Mouse (Mus musculus) cerebellum, adult 2 months (tissue): ENCODE results near the gene Mea1. TPM values are rescaled to one million over a fixed set of nuclear protein-coding genes. Genes with fewer than 3 reads are reported as not detected.
A peak's percentile ranks its signal among the peaks of the same experiment; 100 is the strongest.

Experiments
- DNase-seq, 2 experiments: peaks; one replicate each; pipeline ENCODE4 v3.0.0; 2021
- H3K27ac ChIP-seq: fragments of 200-500 bp; 2 replicates; pipeline ENCODE4 v1.5.1; 2012; ENCODE audit warnings: low read length, control low read depth, inconsistent platforms; ENCODE audit not compliant: insufficient read depth
- H3K27me3 ChIP-seq: fragments of 200-500 bp; 2 replicates; pipeline ENCODE4 v1.6.1; 2012; ENCODE audit warnings: inconsistent platforms, mild to moderate bottlenecking, low read length, moderate library complexity; ENCODE audit not compliant: control insufficient read depth, insufficient read depth
- H3K4me1 ChIP-seq: fragments of 200-500 bp; 2 replicates; pipeline ENCODE4 v1.6.1; 2011; ENCODE audit warnings: low read length; ENCODE audit not compliant: control insufficient read depth, insufficient read depth
- H3K4me3 ChIP-seq: fragments of 200-500 bp; replicated peaks from 2 replicates; pipeline ENCODE3; 2011; ENCODE audit warnings: mild to moderate bottlenecking, low read depth, low read length, control low read depth; ENCODE audit not compliant: insufficient read depth
- CTCF ChIP-seq: fragments of 200-500 bp; IDR thresholded peaks from 2 replicates; pipeline ENCODE4 v1.5.1; 2011; ENCODE audit warnings: low read depth, mild to moderate bottlenecking, control low read depth, low read length, moderate library complexity, borderline replicate concordance; ENCODE audit not compliant: insufficient read depth
- POLR2A ChIP-seq: fragments of 200-500 bp; IDR thresholded peaks from 2 replicates; pipeline ENCODE4 v1.6.1; 2011; ENCODE audit warnings: low read length, control low read depth, borderline replicate concordance; ENCODE audit not compliant: insufficient read depth
- WGBS: fragments of 180-500 bp; shearing (Covaris S2); methylation state at CpG from one replicate; pipeline ENCODE4 v1.1.7; 2018; 5-methylcytosine and 5-hydroxymethylcytosine counted together
- polyA plus RNA-seq: library from polyadenylated mRNA; depleted of rRNA; stranded (reverse); fragments of >200 nt; gene quantifications from 2 replicates; pipeline ENCODE4 v1.2.3, GENCODE M21; 2012; rRNA removed

Gene Mea1
- polyA plus RNA-seq, 1 experiment = 147 TPM

DNA sequence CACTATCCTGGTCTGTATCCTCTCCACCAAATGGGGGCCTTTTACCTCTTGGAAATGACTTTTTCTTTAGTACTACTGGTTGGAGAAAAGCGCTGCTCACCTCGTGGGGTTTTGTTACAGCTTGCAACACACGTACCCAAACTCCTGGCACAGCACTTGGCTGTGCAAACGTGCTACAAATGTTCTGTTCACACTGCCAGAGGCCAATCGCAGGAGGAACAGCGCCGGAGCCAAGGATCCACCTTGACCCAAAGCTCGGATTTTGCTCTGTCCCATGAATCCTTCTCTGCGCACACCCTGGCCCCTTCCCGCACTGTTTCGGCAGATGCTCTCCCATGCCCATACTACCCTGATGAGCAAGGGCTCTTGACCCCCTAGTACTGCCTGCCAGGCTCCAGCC, 49.9 kb downstream of the Mea1 start:
- peaks cover 28% of the 10 kb centered on the region for H3K4me1 ChIP-seq
- no peaks in the 10 kb centered on the region for H3K27me3 ChIP-seq
- TF ChIP-seq POLR2A (no peak), CTCF (no peak)
- peak overlapping the region; percentile 72 for H3K27ac ChIP-seq
- DNase-seq = no peak
- H3K4me3 ChIP-seq = peak overlapping the region; percentile 63
- 28% methylated on average over 11 of the region's 11 CpGs for WGBS

DNA sequence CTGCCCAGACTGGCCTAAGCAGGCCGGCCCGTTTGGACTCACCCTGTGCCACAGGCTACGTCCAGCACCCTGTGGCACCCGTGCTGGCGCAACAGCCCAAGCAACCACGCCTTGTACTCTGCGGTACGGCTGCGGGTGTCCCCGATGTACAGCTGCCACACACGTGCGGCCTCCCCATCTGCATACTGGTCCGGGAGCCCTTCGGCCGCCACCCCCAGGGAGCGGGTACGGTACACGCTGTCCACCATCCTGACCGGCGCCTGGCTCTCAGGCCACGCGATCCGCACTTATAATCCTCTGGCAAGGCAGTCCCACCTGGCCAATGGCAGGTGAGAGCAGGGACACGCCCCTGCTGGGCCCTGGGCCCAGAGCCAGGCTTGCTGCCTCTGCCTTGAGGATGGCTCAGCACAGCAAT, 50.3 kb downstream of the Mea1 start, which contains the start of gene Gnmt:
Gnmt (minus strand) TSS at position 265 of the 415 bp plus-strand sequence.
- TF ChIP-seq CTCF (no peak), POLR2A (peak; percentile 64)
- WGBS = 2% methylated on average over 24 of the region's 24 CpGs
- no peaks in the 10 kb centered on the region for H3K27me3 ChIP-seq
- peaks cover 28% of the 10 kb centered on the region for H3K4me1 ChIP-seq
- H3K4me3 ChIP-seq = peak within 1 kb of the TSS; percentile 63
- peak; percentile 88 to 89 for DNase-seq
- peak within 1 kb of the TSS; percentile 72 for H3K27ac ChIP-seq

Other genes with a start within 250 kb of the Mea1 start
- gene Crip3, start 249.9 kb upstream of the Mea1 start, polyA plus RNA-seq = 3.7 and 4.6 TPM in 2 replicates
- 0.71 and 0.72 TPM in 2 replicates for gene Slc22a7, start 240.3 kb upstream of the Mea1 start, polyA plus RNA-seq
- 46.7 and 47.4 TPM in 2 replicates for gene Ttbk1, start 191.1 kb upstream of the Mea1 start, polyA plus RNA-seq
- 5.3 and 5.6 TPM in 2 replicates for gene Dnph1, start 182.1 kb upstream of the Mea1 start, polyA plus RNA-seq
- gene Cul9, start 132.4 kb upstream of the Mea1 start, polyA plus RNA-seq = 56.2 and 58.4 TPM in 2 replicates
- 53.0 and 59.2 TPM in 2 replicates for gene Srf, start 122.6 kb upstream of the Mea1 start, polyA plus RNA-seq
- 5.5 and 5.9 TPM in 2 replicates for gene Ptk7, start 49.3 kb upstream of the Mea1 start, polyA plus RNA-seq
- gene Klc4, start 32.8 kb upstream of the Mea1 start, polyA plus RNA-seq = 28.1 and 29.8 TPM in 2 replicates
- gene Mrpl2, start 32.6 kb upstream of the Mea1 start, polyA plus RNA-seq = 67.5 and 68.2 TPM in 2 replicates
- 43.3 and 44.5 TPM in 2 replicates for gene Cul7, start 28.5 kb upstream of the Mea1 start, polyA plus RNA-seq
- 32.3 and 33.0 TPM in 2 replicates for gene Rrp36, start 4.4 kb upstream of the Mea1 start, polyA plus RNA-seq
- gene Klhdc3, start 2.1 kb downstream of the Mea1 start, polyA plus RNA-seq = 237 and 240 TPM in 2 replicates
- 137 and 139 TPM in 2 replicates for gene Ppp2r5d, start 26.3 kb downstream of the Mea1 start, polyA plus RNA-seq
- gene Pex6, start 32.7 kb downstream of the Mea1 start, polyA plus RNA-seq = 46.5 and 52.4 TPM in 2 replicates
- gene Gnmt, start 50.4 kb downstream of the Mea1 start, polyA plus RNA-seq = 12.0 and 18.1 TPM in 2 replicates
- gene Cnpy3, start 73.4 kb downstream of the Mea1 start, polyA plus RNA-seq = 68.6 and 76.6 TPM in 2 replicates
- gene Ptcra, start 84.9 kb downstream of the Mea1 start, polyA plus RNA-seq = 0.19 and 0.23 TPM in 2 replicates
- gene 2310039H08Rik, start 93.8 kb downstream of the Mea1 start, polyA plus RNA-seq = 22.0 and 22.1 TPM in 2 replicates
- gene Rpl7l1, start 103.9 kb downstream of the Mea1 start, polyA plus RNA-seq = 60.2 and 61.6 TPM in 2 replicates
- gene Bicral, start 179.7 kb downstream of the Mea1 start, polyA plus RNA-seq = 35.9 and 36.8 TPM in 2 replicates
- 24.9 and 25.3 TPM in 2 replicates for gene Tbcc, start 211.9 kb downstream of the Mea1 start, polyA plus RNA-seq
- gene Prph2, start 231.7 kb downstream of the Mea1 start, polyA plus RNA-seq = not detected in 2 replicates